Mouse (Mus musculus): ENCODE results near the gene Ncstn.

DNA sequence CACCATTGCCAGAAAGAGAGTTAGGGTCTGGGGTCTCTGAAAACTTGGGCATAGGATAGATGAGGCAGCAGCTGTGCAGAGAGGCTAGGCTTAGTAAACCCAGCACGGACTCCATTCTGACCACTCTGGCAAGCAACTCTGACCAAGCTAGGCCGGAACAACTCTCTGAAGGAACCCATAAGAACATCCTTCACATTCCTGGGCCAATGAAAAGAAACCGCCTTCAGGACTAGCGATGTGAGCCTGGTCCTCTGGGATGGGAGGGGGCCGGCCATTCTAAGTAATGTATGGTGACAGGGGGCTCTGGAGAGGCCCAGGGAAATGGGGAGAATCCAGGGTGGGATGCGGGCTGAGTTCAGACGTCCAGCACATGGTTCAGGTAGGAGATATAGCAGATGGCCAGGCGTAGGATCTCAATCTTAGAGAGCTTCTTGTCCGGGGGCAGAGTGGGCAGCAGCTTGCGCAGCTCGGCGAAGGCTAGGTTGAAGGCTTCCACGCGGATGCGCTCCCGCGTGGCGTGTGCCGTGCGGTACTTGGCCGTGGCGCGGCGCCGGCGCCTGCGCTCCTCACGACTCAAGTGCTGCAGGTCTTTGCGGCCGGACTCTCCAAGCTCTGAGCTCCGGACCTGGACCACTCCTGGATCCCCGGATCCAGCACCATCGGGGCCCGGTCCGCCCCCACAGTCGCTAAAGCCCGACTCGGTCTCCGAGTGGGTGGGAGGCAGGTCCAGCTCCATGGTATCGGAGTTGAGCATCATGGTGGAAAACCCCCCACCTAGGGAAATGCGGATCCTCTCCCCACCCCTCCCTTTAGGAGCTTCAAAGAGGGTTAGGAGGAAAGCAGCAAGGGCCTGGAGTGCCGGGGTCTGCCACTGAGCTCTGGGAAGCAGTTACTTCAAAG is 28.8 kb downstream of the Ncstn start:
- TF ChIP-seq FLI1 (IDR thresholded peaks at IDR 0.05; ENCODE audit: low read length) (no peak), GATA1 (IDR thresholded peaks at IDR 0.05; ENCODE audit: borderline replicate concordance, low read length) (no peak)
